Mouse (Mus musculus): ENCODE results near the gene Zmynd8. TPM values are rescaled to one million over a fixed set of nuclear protein-coding genes. Genes with fewer than 3 reads are reported as not detected.
"Not testable (repeated sequence)": the region's sequence is repeated elsewhere in the genome, so short reads cannot be mapped to it uniquely, and the experiment has no call there.

Gene Zmynd8
- total RNA-seq, 2 experiments from 2014 or later, result 118 to 120 TPM

DNA sequence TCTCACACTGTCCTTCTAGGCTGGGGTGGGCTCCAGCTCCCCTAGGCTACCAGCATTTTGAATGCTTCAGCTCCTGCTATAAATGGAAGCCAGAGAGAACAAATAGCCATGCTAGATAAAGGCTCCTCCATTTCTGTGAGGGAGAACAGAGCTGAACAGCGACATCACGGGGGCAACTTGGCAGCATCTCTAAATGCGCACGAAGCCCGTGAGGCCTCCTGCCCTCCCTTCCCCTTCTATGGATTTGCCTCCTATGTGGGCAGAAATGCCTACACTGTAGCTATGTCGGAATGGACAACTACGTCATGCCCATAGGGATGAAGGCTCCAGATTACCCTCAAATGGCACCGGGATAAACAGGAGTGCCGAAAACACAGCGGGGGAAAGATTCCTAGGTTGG is 81.4 kb downstream of the Zmynd8 start:
- intact Hi-C loops (cut with DNase I), result loop anchor here (10.0 kb wide), 1 partner anchor 227 kb away; no protein-coding TSS in a partner anchor
- DNase-seq, result no peak

DNA sequence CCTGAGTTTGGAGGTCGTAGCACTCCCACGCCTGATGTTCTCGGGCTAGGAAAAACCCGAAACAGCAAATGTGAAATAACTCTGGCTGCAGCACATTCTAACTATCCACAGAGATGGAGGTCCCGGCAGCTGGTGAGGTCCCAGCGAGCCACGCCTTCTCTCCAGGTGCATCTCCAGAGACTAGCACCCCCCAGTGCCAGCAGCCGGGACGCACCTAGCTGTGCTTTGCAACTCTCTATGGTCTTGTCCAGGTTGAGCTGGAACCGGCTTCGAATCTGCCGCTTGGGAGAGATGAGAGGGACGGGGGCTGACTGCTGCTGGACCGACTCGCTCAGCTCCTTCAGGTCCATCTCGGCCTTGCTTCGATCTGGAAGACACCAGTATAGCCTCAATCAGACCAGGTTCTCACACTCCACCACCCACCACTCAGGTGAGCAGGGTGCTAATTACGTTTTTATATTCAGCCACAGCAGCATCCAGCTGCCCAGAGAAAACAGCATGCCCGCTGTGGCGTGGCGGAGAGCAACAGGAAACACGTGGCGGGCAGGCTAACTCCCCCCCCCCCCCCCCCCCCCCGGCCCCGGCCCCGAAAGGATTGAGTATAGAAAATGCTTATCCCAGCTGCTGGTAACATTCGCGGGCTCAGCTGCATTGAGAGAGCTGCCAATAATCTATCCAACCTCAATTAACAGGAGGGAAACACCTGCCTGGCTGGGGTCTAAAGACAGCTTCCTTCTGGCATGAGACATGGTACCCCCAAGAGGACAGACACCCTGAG is 83.5 kb downstream of the Zmynd8 start:
- intact Hi-C loops (cut with DNase I), result loop anchor here (10.0 kb wide), 1 partner anchor 230 kb away; no protein-coding TSS in a partner anchor
- no peak for DNase-seq

DNA sequence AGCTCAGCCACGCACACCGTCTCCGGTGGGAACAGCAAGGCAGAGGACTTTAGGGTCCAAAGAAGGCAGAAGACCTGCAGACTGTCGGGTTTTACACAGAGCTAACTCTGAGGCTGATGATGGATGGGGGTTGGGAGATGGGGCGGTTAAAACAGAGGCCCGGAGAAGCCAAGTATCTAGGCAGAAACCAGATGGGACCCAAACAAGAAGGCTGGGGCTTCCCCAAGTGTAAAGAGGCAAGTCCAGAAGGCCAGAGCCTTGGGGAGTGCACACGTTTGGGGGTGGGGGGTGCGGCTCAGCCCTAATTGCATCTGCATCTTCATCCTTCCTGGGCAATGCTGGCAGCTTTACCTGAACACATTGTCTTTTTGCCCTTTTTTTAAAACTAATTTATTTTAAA is 85.9 kb downstream of the Zmynd8 start:
- intact Hi-C loops (cut with DNase I), result loop anchor here (10.0 kb wide), 1 partner anchor 232 kb away; no protein-coding TSS in a partner anchor
- DNase-seq, result no peak

DNA sequence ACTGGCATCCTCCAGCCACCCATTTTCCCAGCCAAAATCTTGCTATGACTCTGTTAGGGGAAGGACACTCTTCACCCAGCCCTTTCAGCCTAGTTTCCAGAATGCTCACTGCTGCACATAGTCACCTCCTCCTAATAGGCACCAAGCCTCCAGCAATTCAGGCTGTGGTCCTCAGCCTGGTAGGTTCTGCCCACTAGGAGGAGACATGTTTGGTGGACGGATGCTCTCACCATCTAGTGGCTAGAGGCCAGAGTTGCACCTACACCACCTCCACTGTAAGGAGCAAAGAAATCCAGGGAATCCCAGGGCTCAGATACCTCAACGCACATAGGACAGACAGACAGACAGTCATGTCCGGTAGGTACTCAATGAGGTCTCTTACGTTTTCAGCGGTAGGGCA is 87.3 kb downstream of the Zmynd8 start:
- peak; percentile 71 for DNase-seq
- intact Hi-C loops (cut with DNase I), result loop anchor here (10.0 kb wide), 1 partner anchor 233 kb away; no protein-coding TSS in a partner anchor

DNA sequence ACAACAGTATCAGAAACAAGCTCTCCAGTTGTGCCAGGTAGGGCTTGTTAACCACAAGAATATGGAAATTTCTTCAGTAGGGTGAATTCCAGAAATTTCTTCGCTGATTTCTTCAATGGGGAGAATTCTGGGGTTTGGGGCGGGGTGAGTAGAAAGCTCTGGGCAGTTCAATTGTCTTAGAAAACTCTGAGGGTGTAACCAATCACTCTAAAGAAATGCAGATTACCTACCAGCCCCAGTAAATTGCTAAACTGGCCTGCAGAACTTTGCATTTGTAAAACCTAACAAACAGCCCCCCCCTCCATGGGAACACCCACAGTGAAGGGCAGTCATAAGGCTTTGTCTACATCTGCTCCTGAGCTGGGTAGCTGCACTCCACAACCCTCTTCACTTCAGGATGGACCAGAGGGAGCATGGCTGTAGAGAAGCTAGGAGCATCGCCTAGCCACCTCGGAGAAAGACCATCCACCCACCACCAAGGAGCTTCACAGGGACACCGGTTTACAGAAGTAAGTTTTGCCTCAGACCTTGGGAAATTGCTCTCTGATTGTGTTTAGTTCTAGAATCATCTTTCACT is 88.8 kb downstream of the Zmynd8 start:
- intact Hi-C loops (cut with DNase I), result loop anchor here (10.0 kb wide), 1 partner anchor 235 kb away; no protein-coding TSS in a partner anchor
- DNase-seq, result no peak

DNA sequence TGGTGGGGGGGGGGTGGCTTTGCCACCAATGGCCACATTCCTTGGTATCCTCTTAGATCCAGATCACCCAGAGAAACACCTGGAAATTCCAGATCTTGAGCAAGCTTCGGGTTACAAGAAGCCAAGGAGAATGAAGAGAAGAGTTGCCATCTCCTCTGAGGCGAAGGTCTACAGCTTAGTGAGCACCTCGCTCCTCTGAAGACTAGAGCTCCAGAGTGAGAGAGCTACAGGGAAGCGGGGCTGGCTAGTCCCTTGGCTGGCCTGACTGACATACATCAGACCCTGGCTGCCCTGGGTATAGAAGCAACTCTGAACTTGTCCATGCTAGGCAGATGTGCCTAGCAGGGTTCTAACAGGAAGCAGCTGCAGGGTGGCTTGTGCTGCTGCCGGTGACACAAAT is 89.7 kb downstream of the Zmynd8 start:
- no peak for DNase-seq
- intact Hi-C loops (cut with DNase I), result no loop called here

DNA sequence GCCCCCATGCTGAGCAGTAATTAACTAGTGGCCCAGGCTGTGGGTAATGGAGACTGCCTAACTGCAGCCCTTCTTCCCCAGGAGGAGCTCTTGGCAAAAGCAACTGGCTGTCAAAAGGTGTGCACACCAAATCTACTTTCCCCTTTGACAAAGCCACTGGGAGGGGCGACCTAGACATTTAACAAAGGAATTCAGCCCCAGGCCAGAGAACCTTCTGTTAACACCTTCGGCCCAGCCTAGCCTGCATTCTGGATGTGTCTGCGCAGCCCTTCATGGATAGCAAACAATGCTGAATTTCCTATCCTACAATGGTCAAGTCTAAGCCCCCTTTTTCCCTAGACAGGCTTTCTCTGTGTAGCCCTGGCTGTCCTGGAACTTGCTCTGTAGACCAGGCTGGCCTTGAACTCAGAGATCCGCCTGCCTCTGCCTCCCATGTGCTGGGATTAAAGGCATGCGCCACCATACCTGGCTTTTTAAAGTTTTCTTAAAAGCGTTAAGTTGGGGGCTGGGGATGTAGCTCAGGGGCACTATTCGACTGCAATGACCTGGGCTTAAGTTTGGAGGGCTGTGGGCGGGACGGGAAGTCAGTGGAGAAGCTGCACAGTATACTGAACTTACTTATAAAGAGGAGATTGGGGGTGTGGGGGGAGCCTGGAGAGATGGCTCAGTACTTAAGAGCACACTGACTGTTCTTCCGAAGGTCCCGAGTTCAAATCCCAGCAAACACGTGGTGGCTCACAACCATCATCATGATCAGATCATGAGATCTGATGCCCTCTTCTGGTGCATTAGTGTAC is 90.4 kb downstream of the Zmynd8 start:
- intact Hi-C loops (cut with DNase I), result no loop called here
- no peak for DNase-seq

DNA sequence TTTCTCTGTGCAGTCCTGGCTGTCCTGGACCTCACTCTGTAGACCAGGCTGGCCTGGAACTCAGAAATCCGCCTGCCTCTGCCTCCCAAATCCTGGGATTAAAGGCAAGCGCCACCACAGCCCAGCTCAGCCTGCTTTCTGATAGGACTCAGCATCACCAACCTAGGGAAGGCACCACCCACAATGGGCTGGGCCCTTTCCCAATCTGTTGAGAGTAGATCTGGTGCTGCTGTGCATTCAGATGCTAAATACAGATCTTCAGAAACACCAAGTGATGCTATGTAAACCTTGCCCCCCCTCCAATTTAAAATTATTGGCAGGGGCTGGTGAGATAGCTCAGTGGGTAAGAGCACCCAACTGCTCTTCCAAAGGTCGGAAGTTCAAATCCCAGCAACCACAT is 98.6 kb downstream of the Zmynd8 start:
- intact Hi-C loops (cut with DNase I); DNase-seq: not testable (repeated sequence)

DNA sequence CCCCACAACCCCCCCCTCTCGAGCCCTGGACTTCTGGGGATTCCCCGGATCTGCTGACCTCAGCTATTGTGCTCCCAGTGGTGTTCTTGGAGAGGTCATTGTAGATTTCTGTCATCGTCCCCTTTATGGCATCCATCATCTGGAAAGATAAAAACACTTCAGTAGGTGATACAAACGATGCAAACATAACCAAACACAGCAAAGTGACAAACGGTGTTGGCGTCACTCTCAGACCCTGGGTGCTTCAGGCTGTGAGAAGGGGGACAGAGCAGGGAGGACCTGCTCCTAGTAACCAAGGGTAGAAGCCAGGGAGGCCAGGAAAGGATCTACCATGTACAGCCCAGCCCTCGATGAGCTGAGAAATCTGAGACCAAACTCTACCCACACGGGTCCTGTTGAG is 100.9 kb downstream of the Zmynd8 start:
- DNase-seq, result no peak
- intact Hi-C loops (cut with DNase I), result no loop called here

DNA sequence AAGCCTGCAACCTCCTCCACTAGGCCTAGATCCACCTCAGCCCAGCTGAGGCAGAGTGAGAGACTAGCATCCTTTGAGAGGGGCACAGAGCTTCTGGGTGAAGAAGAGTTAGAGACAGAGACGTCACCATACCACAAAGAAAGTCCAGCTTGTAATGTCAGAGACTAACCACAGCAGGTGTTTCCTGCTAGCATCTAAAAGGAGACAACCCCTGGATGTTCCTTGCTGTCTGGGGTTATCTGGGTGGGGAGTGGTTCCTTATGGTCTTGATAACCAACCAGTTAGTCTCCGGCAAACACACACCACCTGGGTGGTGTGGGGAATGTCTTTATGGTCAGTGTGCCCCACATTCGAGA is 105.6 kb downstream of the Zmynd8 start:
- intact Hi-C loops (cut with DNase I), result no loop called here

DNA sequence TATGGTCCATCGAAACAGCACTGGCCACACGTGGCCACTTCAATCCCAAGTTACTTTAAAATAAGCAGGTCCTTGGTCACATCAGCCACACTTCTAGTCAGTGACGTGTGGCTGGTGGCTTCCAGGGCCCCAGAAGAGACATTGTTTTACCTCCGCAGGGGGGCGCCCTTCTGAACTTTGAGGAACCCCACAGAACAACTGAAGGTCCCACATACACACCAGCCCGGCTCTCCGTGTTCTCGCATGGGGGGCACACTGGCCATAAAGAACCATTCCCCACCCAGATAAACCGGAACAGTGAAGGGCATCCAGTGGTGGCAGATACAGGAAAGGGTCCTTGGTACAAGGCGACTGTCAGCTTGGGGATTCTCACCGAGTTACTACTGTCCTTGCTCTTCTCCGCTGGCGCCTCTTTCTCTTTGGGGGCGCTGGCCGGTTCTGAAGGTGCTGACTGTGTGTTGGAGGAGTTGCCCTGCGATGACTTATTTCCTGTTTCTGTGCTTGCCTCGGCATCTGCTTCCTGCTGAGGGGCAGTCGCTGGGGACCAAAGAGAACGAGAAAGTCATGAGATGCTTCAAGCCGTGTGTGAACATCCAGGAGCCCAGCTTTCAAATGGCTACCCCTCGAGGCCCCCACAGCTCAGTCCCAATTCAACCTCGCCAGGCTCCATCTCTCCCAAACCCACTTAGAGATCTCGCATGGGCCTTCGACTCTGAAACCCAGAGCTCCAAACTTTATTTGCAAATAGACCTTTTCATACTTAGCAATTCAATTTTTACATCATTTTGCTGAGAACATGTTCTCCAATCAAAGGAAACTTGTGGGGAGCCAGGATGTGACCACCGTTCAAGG is 106.2 kb downstream of the Zmynd8 start:
- DNase-seq, result no peak
- intact Hi-C loops (cut with DNase I), result no loop called here

More for the DNA sequence above, 105.6 kb downstream of the Zmynd8 start:
- DNase-seq, result no peak

DNA sequence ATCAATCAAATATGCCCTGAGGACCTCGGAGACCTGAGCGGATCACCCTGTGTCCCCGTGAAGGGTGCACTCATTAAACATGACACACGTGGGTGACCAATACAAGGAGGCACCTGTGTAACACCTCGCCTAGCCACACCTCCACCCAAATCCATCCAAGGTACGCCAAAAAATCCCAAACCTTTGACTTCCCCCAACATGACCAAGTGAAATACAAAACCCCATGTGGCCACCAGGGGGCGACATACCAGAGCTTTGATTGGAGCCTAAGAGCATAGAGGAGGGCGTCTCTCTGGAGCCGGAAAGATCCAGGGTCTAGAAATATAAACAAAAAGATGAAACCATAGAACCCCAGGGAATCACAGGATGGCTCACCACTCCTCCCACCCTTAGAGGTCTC is 107.2 kb downstream of the Zmynd8 start:
- DNase-seq, result peak; percentile 60
- intact Hi-C loops (cut with DNase I), result no loop called here

DNA sequence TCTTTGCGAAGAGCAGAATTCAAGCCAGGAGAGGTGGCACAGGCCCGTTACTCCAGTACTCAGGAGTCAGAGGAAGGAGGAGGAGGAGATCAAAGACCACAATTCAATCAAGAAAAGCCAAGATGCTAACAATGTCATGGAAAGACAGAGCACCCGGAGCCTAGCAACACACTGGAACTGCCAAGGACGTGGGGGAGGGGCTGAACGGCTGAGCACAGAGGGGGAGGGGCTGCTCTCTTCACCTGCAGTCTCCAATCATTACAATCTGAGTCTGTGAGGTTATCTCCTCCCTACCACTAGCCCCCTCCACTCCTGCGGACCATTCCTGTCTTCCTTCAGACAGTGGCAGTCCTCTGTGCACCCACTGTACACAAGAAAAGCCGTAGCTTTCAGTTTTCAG is 107.8 kb downstream of the Zmynd8 start:
- intact Hi-C loops (cut with DNase I), result no loop called here

DNA sequence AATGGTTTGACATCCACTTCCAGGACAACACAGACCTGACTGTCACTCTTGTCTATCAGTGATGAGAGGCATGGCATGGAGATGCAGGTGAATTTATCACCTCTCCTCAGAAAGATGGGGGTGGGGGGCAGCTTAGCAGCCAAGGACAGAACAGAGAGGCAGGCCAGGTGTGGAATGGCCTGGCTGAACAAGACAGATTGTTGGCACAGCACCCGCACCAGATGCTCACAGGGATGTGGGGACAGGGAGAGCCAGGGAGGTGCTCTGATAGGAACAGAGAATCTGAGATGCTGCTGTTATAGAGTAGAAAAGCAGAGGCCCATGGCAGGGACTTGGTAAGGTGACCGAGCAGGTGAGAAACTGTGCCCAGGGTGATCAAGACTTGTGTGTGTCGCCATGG is 109.1 kb downstream of the Zmynd8 start:
- DNase-seq, result peak; percentile 49
- intact Hi-C loops (cut with DNase I), result loop anchor here (10.0 kb wide), 1 partner anchor 265 kb away; no protein-coding TSS in a partner anchor

More for the DNA sequence above, 107.8 kb downstream of the Zmynd8 start:
- peak; percentile 52 for DNase-seq

DNA sequence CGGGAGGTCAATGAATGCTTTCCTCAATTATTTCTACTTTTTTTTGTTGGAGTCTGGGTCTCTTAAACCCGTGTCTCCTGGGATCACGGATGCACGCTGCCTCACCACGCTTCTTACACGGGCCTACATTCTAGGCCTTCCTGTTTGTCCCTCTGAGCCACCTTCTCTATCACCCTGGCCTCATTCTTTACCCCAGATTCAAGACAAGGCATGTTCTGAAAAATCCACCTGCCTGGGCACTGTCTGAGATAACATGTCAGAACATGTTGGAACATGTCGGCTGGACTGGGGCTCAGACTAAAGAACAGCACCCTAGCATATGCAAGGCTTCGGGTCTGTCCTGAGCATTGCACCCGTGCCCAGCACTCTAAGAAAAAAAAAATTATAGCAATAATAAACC is 110.0 kb downstream of the Zmynd8 start:
- intact Hi-C loops (cut with DNase I), result loop anchor here (10.0 kb wide), 1 partner anchor 266 kb away; no protein-coding TSS in a partner anchor
- DNase-seq, result no peak

DNA sequence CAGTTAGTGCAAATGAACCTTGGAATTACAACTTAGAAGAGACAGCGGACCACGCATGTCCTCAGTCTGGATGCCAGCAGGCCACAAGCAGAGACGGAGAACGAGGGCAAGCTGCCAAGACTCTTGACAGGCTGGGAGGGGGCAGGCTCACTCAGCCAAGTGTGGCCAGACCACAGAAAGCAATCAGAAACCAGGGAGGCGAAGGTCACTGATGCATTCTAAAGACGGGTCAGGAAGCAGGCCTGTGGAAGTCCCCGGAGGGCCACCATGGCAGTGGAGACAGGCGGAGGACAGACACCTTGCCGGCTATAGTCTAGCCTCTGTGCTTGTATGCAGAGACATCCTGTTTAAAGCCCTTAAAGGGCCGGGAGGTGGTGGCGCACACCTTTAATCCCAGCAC is 110.8 kb downstream of the Zmynd8 start:
- peak; percentile 96 for DNase-seq
- intact Hi-C loops (cut with DNase I), result loop anchor here (10.0 kb wide), 1 partner anchor 267 kb away; no protein-coding TSS in a partner anchor

DNA sequence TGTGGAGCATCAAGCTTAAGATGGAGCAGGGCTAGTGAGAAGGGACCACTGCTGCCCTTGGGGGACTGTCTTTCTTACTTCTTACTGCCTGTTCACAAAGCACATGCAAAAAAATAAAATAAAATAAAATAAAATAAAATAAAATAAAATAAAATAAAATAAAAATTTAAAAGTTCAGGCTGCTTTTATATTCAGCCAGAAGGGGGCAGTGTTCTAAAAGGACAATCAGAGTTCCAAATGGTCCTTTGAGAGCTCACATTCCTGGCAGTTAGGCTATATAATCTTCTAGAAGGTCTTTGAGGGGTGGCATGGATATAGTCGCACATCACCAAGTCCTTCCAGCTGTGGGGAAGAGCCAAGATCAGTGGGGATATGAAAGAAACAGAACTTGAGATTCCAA is 112.3 kb downstream of the Zmynd8 start:
- intact Hi-C loops (cut with DNase I), result loop anchor here (10.0 kb wide), 1 partner anchor 268 kb away; no protein-coding TSS in a partner anchor
- no peak for DNase-seq

DNA sequence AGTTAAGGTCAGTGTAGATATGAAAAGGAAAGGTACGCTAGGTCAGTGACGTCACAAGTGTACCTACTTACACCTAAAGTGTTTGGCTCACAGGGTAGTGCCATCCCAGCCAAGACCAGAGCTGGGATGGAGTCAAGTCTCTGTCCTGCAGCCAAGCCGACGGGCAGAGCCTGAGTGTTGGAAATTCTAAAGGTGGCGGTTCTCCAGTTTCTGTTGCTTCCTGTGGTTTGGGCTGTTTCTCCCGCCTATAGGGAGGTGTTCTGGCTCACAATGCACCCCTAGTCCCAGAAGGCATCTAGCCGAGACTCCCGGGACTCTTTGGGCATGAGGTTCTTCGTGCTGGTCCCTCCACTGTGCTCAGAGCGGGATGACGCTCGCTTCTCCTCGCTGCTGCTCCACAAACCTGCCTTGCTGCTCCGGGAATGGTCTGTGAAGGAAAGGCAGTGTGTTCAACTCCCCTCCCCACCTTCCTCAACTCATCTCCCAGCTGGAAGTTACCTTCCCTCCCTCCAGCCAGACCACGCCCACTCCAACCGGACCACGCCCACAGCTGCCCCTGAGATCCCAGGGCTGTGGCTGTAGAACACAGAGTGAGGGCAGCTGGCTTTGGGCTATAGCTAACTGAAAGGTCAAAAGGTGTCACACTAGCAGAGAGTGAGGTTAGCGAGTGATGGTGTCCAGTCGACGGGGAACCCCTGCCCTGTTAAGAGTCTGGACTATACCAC is 113.3 kb downstream of the Zmynd8 start:
- no peak for DNase-seq
- intact Hi-C loops (cut with DNase I), result loop anchor here (10.0 kb wide), 1 partner anchor 269 kb away; no protein-coding TSS in a partner anchor

DNA sequence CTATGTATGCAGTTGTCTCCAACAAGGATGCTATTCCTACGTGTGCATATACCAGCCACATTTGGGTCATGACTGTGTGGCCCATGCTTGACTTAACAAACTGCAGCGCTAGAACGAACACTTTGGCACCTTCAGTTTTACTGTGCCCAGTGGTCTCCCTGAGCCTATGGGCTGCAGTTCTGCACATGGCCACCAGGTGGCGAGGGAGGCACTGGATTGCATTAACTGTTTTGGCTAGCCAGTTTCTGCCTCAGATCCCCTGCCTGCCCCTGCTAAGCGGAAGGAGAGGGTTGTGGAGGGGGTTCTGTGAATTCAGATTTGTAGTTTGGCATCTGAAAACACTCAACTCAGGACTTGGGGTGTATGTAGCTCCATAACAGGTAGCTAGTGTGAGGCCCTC is 116.5 kb downstream of the Zmynd8 start:
- peak; percentile 89 for DNase-seq
- intact Hi-C loops (cut with DNase I), result loop anchor here (5.0 to 10.0 kb wide), 2 partner anchors 130 to 272 kb away; no protein-coding TSS in a partner anchor
